Mouse (Mus musculus) T-helper 2 cell (primary cell): Measurements from ENCODE around the gene Ank2.
"Not testable (repeated sequence)": the region's sequence is repeated elsewhere in the genome, so short reads cannot be mapped to it uniquely, and the experiment has no call there.

Experiments
- in situ Hi-C: fragments of 300-600 bp; cut with MboI, MseI; formaldehyde crosslinking; loops from one replicate; pipeline ENCODE4 v1.15.1; 2025; ENCODE audit warnings: high pct_unique_total_duplicates

The Ank2 gene

GRCm38 (mm10) chr3:127485174-127485573 lies 14.0 kb downstream of the Ank2 start:
- in situ Hi-C loops: no loop called here

GRCm38 (mm10) chr3:127481658-127482057 lies 17.5 kb downstream of the Ank2 start:
- in situ Hi-C loops: no loop called here

GRCm38 (mm10) chr3:127480369-127480768 lies 18.8 kb downstream of the Ank2 start:
- in situ Hi-C loops: not testable (repeated sequence)

DNA sequence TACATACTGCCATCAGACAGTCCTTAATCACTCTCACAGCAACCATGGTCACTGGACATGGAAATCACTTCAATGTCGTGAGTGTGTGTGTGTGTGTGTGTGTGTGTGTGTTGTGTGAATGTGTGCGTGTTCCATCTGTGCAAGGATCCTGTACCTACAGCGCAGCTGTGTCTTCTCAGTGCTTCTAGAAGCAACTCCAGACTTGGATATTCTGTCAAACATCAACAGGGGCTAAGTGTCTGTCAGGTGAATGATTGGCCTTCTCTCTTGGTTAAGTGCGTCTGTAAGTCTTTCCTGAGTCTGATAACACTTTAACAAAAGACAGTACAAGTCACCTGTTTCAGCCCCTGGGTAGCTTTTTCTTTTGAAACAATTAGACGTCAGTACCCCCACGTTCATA lies 25.0 kb downstream of the Ank2 start:
- in situ Hi-C loops: no loop called here

DNA sequence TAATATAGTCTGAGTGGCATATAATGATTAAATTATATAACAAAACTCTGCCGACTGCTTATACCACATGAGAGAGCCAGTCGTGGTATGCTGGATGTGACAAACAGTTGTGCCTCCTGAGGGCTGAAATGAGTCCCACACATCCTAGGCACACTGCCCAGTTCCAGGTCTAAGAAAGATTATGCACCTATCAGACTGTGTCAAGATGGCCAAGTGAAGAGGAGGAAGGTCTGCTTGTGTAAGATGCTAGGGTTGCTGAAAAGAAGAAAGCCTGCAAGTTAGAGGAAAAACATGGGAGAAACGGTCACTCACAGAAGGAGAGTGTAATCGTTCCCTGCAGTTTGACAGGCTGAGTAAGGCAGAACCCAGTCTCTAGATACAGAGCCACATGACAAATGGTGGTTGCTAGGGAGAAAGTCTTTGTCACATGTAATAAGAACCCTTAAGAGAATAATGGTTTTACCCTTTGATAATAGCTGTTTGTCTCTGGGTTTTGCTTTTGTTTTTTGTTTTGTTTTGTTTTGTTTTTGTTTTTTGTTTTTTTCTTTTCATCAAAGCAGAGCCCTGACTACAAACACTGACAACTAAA lies 29.9 kb downstream of the Ank2 start:
- in situ Hi-C loops: no loop called here

DNA sequence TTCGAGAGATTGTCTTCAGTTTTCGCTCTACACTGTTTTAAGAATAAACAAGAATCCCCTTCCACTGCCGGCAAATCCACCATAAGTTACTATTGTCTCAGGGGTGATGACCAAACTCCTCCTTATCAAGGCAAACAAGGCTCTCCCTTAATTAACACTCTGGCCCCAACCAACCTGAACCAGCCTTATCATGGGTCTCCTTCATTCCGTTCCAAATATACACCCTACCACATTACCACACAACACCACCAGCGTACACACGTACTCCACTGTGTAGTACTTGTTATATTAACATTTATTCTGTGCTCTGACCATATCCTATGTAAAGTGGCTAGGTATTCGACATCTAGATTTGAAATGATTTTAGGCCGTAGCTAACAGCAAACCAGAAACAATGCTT lies 30.6 kb downstream of the Ank2 start:
- in situ Hi-C loops: no loop called here

- in situ Hi-C loops: no loop called here
These were observed 35.2 kb downstream of the Ank2 start for GRCm38 (mm10) chr3:127463816-127464480.

DNA sequence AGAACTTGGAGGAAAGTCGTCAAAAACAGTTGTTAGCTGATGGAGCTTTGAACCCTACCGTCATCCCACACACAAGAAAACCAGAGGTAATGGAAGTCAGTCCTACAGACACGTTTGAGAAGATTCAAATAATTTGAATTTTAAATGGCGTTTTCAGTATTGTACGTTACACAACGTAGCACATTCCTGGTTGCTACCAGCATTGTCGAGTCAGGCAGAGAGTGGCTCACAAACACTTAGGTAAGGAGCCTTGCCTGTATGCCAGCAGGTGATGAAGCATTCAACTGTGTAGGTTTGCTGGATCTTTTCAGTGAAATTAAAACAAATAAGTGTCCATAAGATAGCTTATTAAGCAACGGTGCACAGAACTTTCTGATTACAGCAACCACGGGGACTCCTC lies 36.0 kb downstream of the Ank2 start:
- in situ Hi-C loops: no loop called here

DNA sequence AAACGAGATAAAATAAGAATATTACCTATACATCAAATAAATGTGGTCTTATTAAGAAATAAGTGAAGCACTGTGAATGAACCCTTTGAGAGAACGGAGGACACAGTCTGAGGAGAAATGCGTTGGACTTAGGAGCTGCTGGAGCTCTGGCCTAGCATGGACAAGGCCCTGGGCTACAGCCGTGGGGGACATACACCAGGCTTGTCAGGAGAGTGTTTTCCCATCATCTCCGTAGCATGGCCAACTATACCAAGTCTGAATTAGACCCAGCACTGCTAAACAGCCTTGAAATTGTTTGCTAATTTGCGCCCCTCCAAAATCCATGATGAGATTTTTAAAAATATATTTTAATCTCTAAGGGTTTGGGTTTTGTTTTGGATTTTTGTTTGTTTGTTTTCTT lies 36.7 kb downstream of the Ank2 start:
- in situ Hi-C loops: no loop called here

- in situ Hi-C loops: no loop called here
These were observed 38.2 kb downstream of the Ank2 start for GRCm38 (mm10) chr3:127460891-127461437.

GRCm38 (mm10) chr3:127459858-127460257 lies 39.3 kb downstream of the Ank2 start:
- in situ Hi-C loops: loop anchor here (5.0 kb wide), 1 partner anchor 82 kb away; no protein-coding TSS in a partner anchor

GRCm38 (mm10) chr3:127458925-127459324 lies 40.2 kb downstream of the Ank2 start:
- in situ Hi-C loops: loop anchor here (5.0 kb wide), 1 partner anchor 83 kb away; no protein-coding TSS in a partner anchor

DNA sequence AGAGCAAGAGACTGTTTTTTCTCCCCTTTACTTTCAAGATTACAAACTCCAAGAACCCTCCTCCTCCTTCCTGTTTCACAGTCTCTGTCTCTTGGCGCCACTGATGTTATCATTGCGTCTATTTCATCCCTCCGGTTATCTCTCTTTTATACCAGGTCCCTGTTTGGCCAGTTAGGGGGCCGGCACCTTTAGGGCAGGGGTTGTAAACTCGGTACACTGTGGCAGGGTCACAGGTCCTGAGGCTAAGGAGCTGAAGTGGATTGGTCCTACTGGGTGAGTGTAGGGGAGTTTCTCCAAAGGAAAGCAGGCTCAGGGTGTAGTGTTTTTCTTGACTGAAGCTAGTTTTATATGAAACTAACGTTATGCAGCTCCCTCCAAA lies 40.7 kb downstream of the Ank2 start:
- in situ Hi-C loops: loop anchor here (5.0 kb wide), 1 partner anchor 84 kb away; no protein-coding TSS in a partner anchor

DNA sequence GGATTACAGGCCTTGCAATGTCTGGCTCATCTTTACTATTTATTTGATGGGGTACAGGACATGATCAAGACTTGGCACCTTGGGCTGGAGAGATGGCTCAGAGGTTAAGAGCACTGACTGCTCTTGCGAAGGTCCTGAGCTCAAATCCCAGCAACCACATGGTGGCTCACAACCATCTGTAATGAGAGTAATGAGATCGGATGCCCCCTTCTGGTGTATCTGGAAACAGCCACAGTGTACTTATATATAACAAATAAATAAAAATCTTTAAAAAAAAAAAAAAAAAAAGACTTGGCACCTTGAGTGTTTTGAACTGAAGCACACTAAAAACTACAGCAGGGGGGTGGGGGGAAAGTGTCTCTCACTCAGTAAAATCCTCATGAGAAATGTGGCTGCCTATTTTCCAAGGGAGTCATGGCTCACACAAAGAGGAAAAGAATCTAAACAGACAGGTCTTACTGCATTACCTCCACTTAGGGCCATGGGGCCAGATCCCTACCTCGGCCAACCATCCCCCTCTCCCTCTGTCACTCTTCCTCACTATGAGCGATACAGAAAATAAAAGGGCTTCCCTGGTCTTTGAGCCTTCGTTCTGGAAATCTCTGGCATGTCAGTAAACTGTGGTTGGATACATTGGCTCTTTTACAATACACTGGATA lies 41.3 kb downstream of the Ank2 start:
- in situ Hi-C loops: loop anchor here (5.0 kb wide), 1 partner anchor 84 kb away; no protein-coding TSS in a partner anchor

GRCm38 (mm10) chr3:127453738-127454137 lies 45.4 kb downstream of the Ank2 start:
- in situ Hi-C loops: no loop called here

GRCm38 (mm10) chr3:127453254-127453653 lies 45.9 kb downstream of the Ank2 start:
- in situ Hi-C loops: no loop called here

DNA sequence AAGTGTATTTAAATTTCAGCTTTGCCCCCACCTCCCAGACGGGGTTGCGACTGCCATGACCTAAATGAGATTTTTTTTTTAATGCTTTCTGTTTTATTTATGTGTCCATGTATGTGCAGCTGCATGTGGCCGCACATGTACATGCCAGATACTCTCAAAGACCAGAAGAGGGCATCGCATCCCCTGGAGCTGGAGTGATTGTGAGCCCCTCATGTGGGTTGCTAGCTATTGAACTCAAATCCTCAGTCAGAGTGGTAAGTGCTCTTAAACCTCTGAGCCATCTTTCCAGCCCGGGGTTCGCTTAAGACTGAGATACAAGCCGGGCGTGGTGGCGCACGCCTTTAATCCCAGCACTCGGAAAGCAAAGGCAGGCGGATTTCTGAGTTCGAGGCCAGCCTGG lies 46.9 kb downstream of the Ank2 start:
- in situ Hi-C loops: no loop called here

- in situ Hi-C loops: no loop called here
These were observed 47.4 kb downstream of the Ank2 start for GRCm38 (mm10) chr3:127451741-127452140.

DNA sequence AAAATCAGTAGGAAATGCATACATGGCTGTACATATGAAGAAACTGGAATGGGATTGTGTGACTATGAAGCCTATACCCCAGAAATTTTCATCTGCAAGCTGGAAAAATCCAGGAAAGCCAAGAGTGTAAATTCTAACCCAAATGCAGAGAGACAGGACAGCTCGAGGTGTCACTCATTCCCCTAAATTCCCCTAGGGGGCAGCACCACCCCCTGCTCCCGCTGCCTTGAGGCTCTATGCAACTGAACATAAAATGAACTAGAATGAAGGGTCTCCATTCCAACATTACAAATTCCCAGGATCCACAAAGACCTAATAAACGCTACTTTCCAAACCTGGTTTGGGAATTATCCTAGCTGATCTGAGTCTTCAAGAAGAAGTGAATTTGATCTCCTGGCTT lies 48.1 kb downstream of the Ank2 start:
- in situ Hi-C loops: no loop called here

GRCm38 (mm10) chr3:127446173-127446572 lies 53.0 kb downstream of the Ank2 start:
- in situ Hi-C loops: no loop called here

GRCm38 (mm10) chr3:127433291-127433690 lies 65.9 kb downstream of the Ank2 start:
- in situ Hi-C loops: no loop called here

DNA sequence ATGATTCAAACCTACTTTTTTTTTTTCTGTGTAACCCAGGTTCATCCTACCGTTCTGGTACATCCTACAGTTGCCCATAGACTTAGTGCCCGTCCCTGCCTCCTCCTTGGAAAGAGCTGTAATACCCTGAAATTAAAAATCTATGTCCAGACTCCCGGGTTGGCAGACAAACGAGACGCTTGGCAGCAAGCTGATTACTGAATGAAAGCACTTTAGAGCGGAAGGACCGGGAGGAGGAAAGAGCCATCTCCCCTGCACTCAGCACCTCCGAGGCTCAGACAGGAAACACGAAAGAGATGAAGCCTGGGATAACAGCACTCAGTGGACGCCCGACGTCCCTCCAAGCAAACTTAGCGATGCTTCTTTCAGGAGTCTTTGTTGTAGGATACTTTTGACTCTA lies 69.3 kb downstream of the Ank2 start:
- in situ Hi-C loops: no loop called here

GRCm38 (mm10) chr3:127428527-127428926 lies 70.6 kb downstream of the Ank2 start:
- in situ Hi-C loops: no loop called here
